Mouse (Mus musculus): ENCODE measurements around the gene Prmt1.
A peak's percentile ranks its signal among the peaks of the same experiment; 100 is the strongest.

Gene Prmt1

DNA sequence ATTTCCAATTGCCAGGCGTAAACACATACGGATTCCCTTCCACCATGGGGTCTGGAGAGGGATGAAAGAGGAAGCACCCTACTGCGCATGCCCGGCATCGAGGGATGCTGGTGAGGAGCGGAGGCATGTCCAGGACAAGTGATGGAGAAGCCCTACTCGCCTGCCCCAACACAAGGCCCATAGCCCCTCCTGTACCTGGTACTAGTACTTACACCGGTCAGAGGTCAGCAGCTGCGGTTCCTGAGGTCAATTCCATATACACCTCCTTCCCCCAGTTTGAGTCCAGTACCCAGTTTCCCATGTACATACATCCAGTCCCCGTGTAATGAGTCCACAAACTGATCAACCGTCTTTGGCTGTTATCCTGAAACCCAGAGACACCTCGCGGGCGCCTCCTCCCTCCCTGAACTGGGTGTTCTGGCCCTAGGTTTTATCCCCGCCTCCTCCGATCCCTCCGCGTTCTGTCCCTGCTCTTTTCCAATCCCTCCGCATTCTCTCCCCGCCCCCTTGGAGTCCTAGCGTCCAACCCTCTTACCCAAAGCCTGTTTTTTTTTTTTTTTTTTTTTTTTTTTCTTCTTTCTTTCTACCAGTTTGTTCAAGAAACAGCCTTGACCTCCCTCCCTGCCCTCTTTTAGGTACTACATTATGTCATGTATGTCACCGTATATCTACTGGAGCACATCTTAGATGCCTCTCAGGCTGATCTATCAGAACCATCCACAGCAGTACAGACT is 11.8 kb downstream of the Prmt1 start, which contains the start of gene Cpt1c:
TSS of gene Cpt1c (minus strand) at position 469 of the 734 bp plus-strand sequence.
- peak; percentile 90 to 92 for DNase-seq

GRCm38 (mm10) chr7:44973415-44974130 is 12.8 kb downstream of the Prmt1 start:
- DNase-seq, result peak; percentile 50 to 57

- no peak for DNase-seq
Measured at GRCm38 (mm10) chr7:44971142-44971541, 15.2 kb downstream of the Prmt1 start.

GRCm38 (mm10) chr7:44970231-44970691 is 16.1 kb downstream of the Prmt1 start:
- DNase-seq, result peak; percentile 78 to 86

DNA sequence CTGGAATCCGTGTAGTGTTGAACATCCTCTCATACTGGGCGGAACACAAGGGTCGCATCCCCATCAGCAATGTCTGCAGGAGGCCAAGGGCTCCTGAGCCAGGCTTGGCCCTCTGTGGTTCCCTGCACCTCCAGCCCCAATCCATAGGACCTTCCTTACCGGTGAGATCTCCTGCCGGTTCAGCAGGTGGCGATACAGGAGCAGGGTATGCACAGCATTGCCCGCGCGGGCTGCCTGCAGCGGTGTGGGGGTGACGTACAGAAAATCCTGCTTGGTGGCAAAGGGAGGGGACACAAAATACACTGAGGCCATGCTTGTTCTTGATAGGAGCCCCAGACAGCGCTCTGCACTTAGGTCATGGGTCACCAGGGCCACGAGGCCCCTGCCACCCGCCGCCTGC is 19.7 kb downstream of the Prmt1 start:
- no peak for DNase-seq

DNA sequence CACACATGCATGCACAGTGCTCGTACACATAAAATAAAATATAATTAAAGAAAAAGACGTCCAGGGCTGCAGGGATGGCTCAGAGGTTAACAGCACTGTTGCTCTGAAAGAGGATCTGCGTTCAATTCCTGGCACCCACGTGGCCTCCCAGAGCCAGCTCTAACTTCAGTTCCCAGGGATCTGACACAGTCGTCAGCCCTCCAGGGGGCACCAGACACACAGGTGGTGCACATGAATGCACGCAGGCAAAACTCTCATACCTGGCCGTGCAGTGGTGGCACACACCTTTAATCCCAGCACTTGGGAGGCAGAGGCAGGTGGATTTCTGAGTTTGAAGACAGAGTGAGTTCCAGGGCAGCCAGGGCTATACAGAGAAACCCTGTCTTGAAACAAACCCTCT is 20.4 kb downstream of the Prmt1 start:
- peak in 1 of 2 experiments; percentile 27 for DNase-seq

- DNase-seq, result peak in 1 of 2 experiments; percentile 12
Measured at GRCm38 (mm10) chr7:44964990-44965389, 21.4 kb downstream of the Prmt1 start.

DNA sequence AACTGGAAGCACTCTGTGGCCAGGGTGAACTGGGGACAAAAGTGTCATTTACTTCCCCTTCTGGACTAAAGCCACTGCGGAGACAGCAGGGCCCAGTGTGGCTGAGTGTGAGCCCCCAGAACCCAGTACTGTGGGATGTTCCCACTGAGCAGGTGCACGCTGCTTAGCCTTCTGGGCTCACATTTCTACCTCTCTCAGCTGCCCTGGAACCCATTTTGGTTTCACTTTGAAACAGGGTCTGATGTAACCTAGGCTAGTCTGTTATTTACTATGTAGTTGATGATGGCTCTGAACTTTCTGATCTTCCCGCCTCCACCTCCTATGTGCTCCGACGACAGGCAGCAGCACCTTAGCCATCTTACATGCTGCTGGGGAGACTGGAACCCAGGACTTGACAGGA is 23.5 kb downstream of the Prmt1 start:
- DNase-seq, result no peak

- no peak for DNase-seq
Measured at GRCm38 (mm10) chr7:44962337-44962736, 24.0 kb downstream of the Prmt1 start.

GRCm38 (mm10) chr7:44960512-44960910 is 25.9 kb downstream of the Prmt1 start:
- DNase-seq, result peak in 1 of 2 experiments; percentile 13

DNA sequence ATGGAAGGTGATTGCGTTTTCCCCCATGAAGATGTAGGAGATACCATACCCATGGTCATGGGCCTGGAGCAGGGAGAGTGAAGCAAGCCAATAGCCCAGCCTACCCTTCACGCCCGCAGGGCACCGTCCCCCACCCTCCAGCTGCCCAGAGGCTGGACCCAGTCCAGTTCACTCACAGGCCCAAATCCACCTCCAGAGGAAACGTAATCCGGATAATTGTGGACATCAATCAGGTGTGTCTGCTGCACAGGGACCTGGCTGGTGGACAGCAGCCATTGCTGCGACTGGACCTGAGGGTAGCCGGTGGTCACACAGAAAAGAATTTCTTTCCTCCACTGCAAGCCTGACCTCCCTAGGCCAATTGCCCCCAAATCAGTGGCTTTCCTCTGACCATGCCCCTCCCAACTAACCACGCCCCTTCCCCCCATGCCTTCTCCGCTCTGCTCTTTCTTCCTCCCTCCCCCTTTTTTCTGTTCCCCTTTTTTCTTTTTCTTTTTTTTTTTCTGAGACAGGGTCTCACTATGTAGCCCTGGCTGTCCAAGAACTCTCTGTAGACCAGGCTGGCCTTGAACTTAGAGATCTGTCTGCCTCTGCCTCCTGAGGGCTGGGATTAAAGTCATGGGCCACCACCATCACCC is 26.4 kb downstream of the Prmt1 start:
- DNase-seq, result peak in 1 of 2 experiments; percentile 15

- DNase-seq, result peak in 1 of 2 experiments; percentile 10
Measured at GRCm38 (mm10) chr7:44959281-44959680, 27.1 kb downstream of the Prmt1 start.

DNA sequence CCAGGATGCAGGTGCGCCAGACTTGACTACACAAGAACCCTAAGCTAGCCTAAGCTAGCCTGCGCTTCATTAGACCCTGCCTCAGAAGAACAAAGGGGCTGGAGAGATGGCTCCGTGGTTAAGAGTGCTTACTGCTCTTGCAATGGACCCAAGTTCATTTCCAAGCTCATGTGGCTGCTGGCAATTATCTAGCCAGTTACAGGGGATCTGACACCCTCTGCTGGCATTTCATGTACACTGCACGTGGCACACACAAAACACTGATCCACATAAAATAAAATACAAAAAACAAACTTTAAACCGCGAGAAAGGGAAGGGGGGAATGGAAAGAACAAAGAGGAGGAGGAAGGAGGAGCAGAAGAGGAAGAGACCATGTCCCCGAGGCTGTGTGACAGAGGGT is 28.2 kb downstream of the Prmt1 start:
- DNase-seq, result peak in 1 of 2 experiments; percentile 67

- peak in 1 of 2 experiments; percentile 32 for DNase-seq
Measured at GRCm38 (mm10) chr7:44957183-44957835, 29.1 kb downstream of the Prmt1 start.

- peak in 1 of 2 experiments; percentile 11 for DNase-seq
Measured at GRCm38 (mm10) chr7:44956266-44956665, 30.1 kb downstream of the Prmt1 start.

DNA sequence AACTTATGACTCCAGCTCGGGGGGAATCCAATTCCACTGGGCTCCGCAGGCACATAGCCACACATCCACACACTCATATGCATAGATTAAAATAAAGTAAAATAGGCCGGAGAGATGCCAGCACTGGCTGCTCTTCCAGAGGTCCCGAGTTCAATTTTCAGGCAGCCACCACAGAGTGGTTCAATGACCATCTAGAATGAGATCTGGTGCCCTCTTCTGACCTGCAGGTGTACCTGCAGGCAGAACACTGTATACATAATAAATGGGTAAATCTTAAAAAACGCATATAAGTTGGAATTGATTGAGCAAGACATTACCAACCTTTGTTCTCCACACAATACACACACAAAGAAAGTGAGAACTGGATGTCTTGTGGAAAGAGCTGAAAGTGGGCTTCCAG is 30.7 kb downstream of the Prmt1 start:
- peak in 1 of 2 experiments; percentile 53 for DNase-seq

DNA sequence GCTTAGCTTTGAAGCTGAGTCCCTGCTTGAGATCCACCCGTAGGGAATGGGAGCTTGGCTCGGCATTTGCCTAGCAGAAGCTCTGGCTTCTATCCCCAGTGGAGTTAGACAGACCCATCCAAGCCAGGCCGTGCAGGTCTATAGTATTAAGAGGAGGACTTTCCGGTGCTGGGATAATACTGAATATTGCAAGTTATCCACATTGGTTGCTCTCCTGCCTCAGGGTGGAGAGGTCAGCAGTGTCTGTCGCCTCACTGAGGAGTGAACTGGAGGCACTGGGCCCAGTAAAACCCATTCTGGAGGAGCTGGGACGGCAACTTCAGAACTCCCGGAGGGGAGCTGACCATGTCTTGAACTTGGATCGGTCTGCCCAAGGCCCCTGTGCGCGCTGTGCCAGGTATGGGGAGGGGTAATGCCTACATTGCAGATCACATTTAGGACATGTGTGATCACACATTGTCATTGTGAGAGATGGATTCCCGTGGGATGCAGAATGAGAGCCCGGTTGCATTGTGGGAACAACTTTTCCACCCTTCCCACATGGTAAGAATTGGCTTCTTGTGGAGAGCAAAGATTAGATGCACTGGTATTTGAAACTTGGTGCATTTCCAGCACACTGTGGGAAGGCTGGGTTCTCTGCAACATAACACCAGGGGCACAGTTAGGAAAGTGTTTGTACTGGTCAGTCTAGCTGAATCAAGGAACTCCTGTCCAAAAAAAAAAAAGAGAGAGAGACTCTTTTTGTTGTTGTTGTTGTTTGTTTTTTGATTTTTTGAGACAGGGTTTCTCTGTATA is 32.1 kb downstream of the Prmt1 start:
- DNase-seq, result no peak

DNA sequence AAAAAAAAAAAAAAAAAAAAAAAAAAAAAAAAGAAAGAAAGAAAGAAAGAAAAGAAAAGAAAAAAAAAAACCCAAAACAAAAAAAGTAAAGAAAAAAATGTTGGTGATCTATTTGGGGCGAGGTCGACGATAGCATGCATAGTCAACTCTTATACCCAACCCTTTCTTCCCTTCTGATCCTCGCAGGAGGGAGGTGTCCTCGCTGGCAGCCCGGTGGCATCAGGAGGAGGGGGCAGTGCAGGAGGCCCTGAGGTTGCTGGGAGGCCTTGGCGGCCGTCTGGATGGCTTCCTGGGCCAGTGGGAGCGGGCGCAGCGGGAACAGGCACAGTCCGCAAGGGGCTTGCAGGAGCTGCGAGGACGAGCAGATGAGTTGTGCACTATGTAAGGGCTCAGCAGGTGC is 32.8 kb downstream of the Prmt1 start:
- peak in 1 of 2 experiments; percentile 17 for DNase-seq

DNA sequence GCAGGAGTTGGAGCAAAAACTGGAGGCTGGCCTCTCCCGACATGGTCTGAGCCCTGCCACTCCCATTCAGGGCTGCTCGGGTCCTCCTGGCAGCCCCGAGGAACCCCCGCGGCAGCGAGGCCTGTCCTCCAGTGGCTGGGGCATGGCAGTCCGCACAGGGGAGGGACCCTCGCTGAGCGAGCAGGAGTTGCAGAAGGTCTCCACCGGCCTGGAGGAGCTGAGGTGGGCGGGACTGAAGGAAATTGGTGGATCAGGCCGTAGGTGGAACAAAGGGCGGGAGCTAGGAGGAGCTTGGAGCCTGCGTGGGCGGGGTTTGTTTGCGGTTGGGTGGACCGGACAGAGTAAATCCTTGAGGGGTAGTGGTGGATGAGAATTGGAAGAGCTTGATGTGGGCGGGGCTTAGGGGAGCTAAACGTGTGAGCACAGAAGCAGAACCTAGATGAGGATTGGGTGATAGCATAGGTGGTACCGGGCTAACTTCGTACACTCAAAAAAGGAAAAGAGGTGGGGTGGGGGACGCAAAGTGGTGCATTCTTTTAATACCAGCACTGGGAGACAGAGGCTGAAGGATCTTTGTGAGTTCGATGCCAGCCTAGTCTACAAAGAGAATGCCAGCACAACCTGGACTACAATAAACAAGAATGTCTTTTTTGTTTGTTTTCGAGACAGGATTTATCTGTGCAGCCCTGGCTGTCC is 33.6 kb downstream of the Prmt1 start:
- DNase-seq, result peak; percentile 80 to 88

- peak; percentile 20 to 41 for DNase-seq
Measured at GRCm38 (mm10) chr7:44951960-44952359, 34.4 kb downstream of the Prmt1 start.

DNA sequence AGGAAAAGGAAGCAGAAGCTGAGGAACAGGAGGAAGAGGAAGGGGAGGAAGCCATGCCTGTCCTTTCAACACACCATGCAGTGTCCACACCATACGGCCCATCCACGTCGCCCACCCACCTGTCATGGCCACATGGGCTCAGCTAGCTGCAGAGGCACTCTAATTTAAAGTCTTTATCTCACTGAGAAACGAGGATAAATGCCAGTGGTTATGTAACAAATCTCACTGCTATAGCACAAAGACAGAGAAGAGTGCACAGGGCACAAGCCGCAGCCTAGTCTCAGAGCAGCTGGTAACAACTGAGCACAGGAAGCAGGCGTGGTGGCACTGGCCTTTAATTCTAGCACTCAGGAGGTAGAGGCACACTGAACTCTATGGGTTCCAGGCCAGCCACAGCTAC is 36.4 kb downstream of the Prmt1 start:
- no peak for DNase-seq
